Mouse (Mus musculus): ENCODE measurements at regions not wholly inside any gene's neighbourhood (a gene's known extent, or its start where the extent isn't known, plus 50 kb on each side); places are given as distances from the start of the nearest gene placed in this dataset.

DNA sequence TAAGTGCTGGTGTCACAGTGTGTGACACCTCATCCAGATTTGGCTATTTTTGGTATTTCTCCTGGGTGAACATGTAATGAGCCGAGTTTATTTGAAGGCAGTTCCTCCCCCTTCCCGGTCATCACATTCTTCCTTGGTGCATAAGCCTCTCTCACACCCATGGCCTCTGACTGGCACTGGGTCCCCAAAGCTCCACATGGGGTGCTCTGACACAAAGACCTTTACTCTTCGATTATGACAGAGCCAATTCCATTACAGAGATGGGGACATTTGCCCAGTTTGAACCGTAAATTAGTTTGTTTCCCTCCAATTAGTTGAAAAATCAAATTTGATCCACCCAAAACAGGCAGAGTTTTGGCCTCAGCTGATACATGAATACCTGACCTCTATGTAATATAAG, 171.2 kb upstream of the Camk1g start:
- TF ChIP-seq CTCF (IDR thresholded peaks at IDR 0.05; ENCODE audit: low read depth, low read length) (no peak), GATA1 (IDR thresholded peaks at IDR 0.05; ENCODE audit: borderline replicate concordance, low read length) (no peak), POLR2AphosphoS5 (IDR thresholded peaks at IDR 0.05; ENCODE audit: insufficient replicate concordance, low read depth, low read length) (no peak), TAL1 (conservative IDR thresholded peaks at IDR 0.05; ENCODE audit: low read depth, low read length) (no peak), GATA2 (IDR thresholded peaks at IDR 0.05; ENCODE audit: borderline replicate concordance, low read depth, low read length) (no peak)
